Mouse (Mus musculus): ENCODE data around the gene Cpa1. TPM values are rescaled to one million over a fixed set of nuclear protein-coding genes. Genes with fewer than 3 reads are reported as not detected.

Gene Cpa1
- polyA plus RNA-seq, 1 experiment from 2014 or later, result not detected

DNA sequence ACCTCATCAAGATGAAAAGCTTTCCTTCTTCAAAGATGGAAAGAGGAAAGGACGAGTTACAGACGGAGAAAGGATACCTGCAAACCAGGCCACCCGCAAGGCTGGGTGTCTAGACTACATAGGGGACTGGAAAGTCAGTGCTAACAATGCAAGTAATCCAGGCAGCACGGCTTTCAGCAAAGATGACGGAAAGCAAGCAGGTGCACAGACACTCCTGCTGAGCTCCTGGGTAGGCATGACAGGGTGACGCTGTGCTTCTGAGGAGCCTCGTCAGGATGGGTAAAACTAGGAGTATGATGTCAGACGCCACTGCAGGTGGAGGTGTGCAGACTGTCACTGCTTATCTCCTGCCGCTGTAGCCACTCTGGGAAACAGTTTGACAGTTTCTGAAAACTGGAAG, 38.6 kb downstream of the Cpa1 start:
- Histone ChIP-seq H3K4me2 (no peak overlapping the region), H3K27me3 (no peaks in the 10 kb centered on the region), H3K36me3 (replicated peaks) (no peaks in the 10 kb centered on the region), H3K4me1 (peaks cover 62% of the 10 kb centered on the region), H3K27ac (peak overlapping the region; percentile 37; the same call in 1 of the 2 replicates), H3K9ac (0 out of 2 replicates have a peak overlapping the region, but pooled peaks have one; percentile 17), H3K9me3 (no peaks in the 10 kb centered on the region), H3K4me3 (replicated peaks) (no peak overlapping the region)
- ATAC-seq (ENCODE audit: low FRiP score), result no peak
- WGBS, result 67% methylated on average over 9 of the region's 9 CpGs

DNA sequence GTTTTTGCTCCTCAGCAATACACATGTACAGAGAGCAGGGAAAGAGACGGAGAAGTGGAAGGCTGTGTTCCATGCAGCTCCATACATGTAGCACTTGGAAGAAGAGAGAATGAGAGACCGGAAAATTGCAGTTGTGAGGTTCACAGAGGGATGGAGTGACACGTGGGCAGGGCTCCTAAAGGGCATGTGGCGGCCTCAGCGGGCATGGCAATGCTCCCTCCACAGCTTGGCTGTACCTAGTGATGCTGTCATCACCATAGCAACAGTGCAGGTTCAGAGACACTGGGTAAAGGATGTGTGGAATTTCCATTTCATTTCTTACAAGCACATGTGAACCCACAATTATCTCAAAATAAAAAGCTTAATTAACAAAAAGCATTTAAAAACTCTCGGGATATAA, 39.5 kb downstream of the Cpa1 start:
- H3K9me3 ChIP-seq, result no peaks in the 10 kb centered on the region
- ATAC-seq (ENCODE audit: low FRiP score), result 0 out of 2 replicates have a peak, but pooled peaks have one; percentile 69
- H3K27ac ChIP-seq, result peak overlapping the region; percentile 68
- 56% methylated on average over 6 of the region's 6 CpGs for WGBS
- H3K4me3 ChIP-seq (replicated peaks), result no peak overlapping the region
- H3K9ac ChIP-seq, result peak overlapping the region; percentile 38; the same call in 1 of the 2 replicates
- H3K4me1 ChIP-seq, result peaks cover 62% of the 10 kb centered on the region
- no peaks in the 10 kb centered on the region for H3K27me3 ChIP-seq
- H3K4me2 ChIP-seq, result no peak overlapping the region
- H3K36me3 ChIP-seq (replicated peaks), result no peaks in the 10 kb centered on the region

DNA sequence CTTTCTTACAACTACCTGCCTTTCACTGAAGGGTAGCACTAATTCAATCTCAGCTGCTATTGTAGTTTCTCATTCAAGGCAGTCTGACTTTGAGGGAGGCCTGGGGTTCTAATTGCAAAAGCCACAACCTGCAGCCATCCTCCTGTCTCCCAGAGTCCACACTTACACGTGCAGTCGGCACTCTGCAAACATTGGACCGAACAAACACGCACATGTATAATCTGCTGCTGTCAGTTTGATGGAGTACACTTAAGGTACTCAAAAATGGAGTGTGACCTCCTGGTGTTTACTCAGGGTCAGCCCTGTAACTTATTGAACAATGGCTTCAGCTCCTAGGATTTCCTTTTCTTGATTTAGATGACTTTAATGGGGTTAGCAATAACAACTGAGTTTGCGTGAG, 40.5 kb downstream of the Cpa1 start:
- Histone ChIP-seq H3K9ac (no peak overlapping the region), H3K27me3 (no peaks in the 10 kb centered on the region), H3K4me3 (replicated peaks) (no peak overlapping the region), H3K4me1 (peaks cover 52% of the 10 kb centered on the region), H3K9me3 (no peaks in the 10 kb centered on the region), H3K27ac (0 out of 2 replicates have a peak overlapping the region, but pooled peaks have one; percentile 11), H3K36me3 (replicated peaks) (no peaks in the 10 kb centered on the region), H3K4me2 (no peak overlapping the region)
- no peak for ATAC-seq (ENCODE audit: low FRiP score)
- WGBS, result 51% methylated on average over 5 of the region's 5 CpGs

DNA sequence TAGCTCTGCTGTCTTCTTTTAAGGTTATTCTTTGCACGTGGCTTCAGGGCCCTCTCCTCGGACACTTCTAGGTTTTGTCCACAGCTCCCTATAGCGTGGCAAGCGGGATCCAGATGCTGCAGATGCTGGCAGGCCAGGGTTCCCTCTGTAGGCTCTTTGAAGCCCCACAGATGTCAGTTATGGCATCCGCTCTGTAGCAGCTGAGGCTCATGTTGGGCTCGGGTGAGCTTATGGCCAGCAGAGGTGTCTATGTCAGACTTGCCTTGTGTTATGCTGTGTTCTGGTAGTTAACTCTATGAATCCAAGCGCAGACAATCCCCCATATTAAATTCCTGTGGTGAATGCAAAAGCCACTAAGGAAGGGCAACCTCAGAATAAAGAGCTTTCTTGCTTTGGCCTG, 41.4 kb downstream of the Cpa1 start:
- Histone ChIP-seq H3K4me1 (peaks cover 43% of the 10 kb centered on the region), H3K27ac (no peak overlapping the region), H3K27me3 (no peaks in the 10 kb centered on the region), H3K36me3 (replicated peaks) (no peaks in the 10 kb centered on the region), H3K4me2 (no peak overlapping the region), H3K9me3 (no peaks in the 10 kb centered on the region), H3K4me3 (replicated peaks) (no peak overlapping the region), H3K9ac (no peak overlapping the region)
- 83% methylated on average over 7 of the region's 7 CpGs for WGBS
- no peak for ATAC-seq (ENCODE audit: low FRiP score)

DNA sequence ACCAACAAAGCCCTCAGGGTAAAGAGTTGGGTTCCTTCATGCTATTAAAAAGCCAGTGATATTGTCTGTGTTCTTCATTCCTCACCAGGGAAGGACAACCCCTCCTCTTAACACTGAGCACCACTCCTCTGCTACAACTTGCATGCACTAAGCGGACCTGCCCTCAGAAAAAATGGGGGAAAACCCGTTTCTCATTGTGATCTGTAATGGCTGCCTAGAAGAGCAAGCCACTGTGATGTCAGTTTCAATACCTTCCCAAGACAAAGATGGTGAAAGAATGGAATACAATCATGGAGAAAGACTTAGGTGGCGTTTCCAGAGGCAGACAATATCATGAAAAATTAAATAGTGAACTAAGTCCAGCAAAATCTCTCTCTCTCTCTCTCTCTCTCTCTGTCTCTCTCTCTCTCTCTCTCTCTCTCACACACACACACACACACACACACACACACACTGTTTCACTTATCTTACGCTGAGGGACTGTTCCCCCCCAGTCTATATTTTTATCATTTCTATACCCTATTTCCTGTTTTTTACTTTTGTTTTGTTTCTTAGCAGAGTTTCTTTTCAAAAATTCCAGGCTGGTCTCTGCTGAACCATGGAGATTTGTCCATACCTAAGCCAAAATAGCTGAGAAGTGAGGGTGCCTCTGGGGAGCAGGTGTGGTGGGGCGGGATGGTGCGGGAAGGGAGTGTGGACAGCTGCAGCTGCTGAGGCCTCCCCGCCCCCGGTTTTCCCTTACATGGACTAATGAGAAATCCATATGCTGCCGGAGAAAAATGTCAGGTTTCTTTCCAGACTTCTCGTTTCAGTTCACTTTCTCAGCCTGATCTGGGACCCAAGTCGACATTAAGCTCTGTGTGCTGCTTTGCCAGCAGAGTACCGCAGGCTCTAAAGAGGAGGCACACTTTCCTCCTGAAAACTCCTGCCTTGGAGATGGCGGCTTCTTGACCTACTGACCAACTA, 43.2 kb downstream of the Cpa1 start:
- Histone ChIP-seq H3K4me1 (peaks cover 29% of the 10 kb centered on the region), H3K4me3 (replicated peaks) (no peak overlapping the region), H3K27me3 (no peaks in the 10 kb centered on the region), H3K9ac (no peak overlapping the region), H3K4me2 (no peak overlapping the region), H3K27ac (peak overlapping the region; percentile 74), H3K9me3 (no peaks in the 10 kb centered on the region), H3K36me3 (replicated peaks) (no peaks in the 10 kb centered on the region)
- ATAC-seq (ENCODE audit: low FRiP score), result no peak
- WGBS, result 63% methylated on average over 13 of the region's 13 CpGs

DNA sequence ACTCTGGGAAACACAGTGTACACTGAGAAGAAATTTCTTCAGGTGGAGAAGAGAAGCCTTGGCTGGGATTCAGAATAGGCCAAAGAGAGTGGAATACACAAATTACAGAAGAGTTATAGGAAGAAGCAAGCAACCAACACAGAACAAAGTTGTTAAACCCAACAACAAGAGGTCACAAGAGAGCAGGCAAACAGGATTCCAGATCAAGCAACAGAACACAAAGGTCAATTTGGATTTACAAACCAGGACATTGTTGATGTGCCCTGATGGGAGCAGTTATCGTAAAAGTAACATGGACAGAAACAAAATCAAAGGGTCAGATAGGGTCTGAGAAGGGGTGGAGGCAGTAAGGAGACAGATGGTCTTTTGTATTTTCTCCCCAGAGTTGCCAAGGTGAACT, 45.6 kb downstream of the Cpa1 start:
- H3K4me3 ChIP-seq (replicated peaks), result no peak overlapping the region
- H3K36me3 ChIP-seq (replicated peaks), result no peaks in the 10 kb centered on the region
- no peaks in the 10 kb centered on the region for H3K9me3 ChIP-seq
- peaks cover 14% of the 10 kb centered on the region for H3K4me1 ChIP-seq
- no peaks in the 10 kb centered on the region for H3K27me3 ChIP-seq
- no peak overlapping the region for H3K4me2 ChIP-seq
- H3K9ac ChIP-seq, result no peak overlapping the region
- no peak overlapping the region for H3K27ac ChIP-seq
- ATAC-seq (ENCODE audit: low FRiP score), result no peak
- WGBS, result 80% methylated on average over 1 of the region's 1 CpGs

DNA sequence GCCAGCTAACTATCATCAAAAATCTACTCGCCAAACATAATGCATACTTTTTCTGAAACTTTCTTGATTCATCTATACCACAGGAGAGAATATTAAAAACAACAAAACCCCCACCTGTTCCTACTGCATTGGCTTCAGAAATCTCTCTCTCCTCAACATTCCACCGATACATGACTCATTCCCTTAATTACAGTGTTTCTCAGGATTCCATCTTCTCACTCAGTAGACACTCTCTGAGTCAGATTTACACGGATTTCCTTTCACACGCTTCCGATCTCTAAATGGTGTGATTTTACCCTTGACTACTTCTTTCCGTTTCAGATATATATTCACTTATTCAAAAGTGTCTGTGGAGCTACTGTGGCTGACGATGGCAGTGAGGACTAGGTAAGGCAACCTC, 48.2 kb downstream of the Cpa1 start:
- peaks cover 11% of the 10 kb centered on the region for H3K4me1 ChIP-seq
- H3K36me3 ChIP-seq (replicated peaks), result no peaks in the 10 kb centered on the region
- H3K4me3 ChIP-seq (replicated peaks), result no peak overlapping the region
- H3K27me3 ChIP-seq, result no peaks in the 10 kb centered on the region
- WGBS, result 91% methylated on average over 7 of the region's 7 CpGs
- no peak overlapping the region for H3K27ac ChIP-seq
- no peak for ATAC-seq (ENCODE audit: low FRiP score)
- H3K9ac ChIP-seq, result no peak overlapping the region
- H3K4me2 ChIP-seq, result no peak overlapping the region
- H3K9me3 ChIP-seq, result no peaks in the 10 kb centered on the region

DNA sequence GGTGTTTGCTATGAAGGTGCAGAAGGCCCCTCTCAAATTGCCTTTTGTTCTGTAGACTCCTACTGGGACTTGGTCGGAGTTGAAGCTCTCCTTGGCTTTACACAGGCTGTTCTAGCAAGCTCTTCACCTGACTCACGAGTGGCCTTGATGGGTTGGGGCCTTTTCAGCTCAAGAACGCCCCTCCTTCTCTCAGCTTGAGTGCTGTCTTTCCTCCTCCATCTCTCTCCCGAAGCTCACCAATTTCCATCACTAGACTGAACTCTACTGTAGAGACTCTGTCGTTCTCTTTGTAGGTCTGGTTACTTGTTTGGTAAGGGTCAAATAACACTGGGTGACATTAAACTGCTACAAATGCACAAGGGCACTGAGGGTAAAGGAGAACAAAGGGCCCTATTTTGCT, 53.8 kb downstream of the Cpa1 start:
- peak overlapping the region; percentile 61 for H3K9ac ChIP-seq
- peak overlapping the region; percentile 96 for H3K27ac ChIP-seq
- whole genome bisulfite sequencing, result 80% methylated on average over 5 of the region's 5 CpGs
- peak overlapping the region; percentile 56 for H3K4me3 ChIP-seq (replicated peaks)
- H3K9me3 ChIP-seq, result no peaks in the 10 kb centered on the region
- H3K36me3 ChIP-seq (replicated peaks), result no peaks in the 10 kb centered on the region
- ATAC-seq (ENCODE audit: low FRiP score), result no peak
- peaks cover 18% of the 10 kb centered on the region for H3K4me1 ChIP-seq
- H3K27me3 ChIP-seq, result no peaks in the 10 kb centered on the region
- peak overlapping the region; percentile 63 for H3K4me2 ChIP-seq

DNA sequence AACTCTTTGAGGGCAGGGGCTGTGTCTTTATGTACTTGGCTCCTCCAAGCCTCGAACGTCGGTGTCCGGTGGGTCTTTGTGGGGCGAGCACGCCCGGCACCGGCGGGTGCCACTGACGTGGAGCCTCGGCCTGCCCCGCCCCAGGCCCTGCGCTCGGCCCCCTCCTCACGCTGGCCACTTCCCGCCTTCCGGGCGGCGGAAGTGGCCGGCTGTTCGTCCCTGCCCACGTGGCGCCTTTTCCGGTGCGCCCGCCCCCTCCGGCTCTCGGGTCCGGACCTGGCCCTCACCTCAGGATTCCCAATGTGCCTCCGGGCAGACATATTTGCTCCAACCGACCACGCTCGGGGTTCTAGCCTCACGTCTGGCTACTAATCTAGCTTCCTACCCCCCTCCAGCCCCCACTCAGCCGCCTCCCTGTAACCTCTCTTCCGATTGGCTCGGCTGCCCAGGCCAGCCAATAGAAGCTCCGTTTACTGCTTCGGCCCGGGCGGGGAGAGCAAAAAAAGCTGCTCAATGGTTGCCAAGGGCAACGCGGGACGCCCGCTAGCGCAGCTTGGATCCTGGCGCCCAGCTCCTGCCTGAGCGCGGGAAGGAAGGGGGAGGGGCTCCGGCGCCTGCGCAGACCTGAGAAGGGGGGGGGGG, 54.5 kb downstream of the Cpa1 start, which contains the start of gene Cep41:
TSS of gene Cep41 (minus strand) at position 400 of the 642 bp plus-strand sequence.
- Histone ChIP-seq H3K4me1 (peaks cover 19% of the 10 kb centered on the region), H3K9ac (peak within 1 kb of the TSS; percentile 61), H3K4me3 (replicated peaks) (peak within 1 kb of the TSS; percentile 56), H3K36me3 (replicated peaks) (no peaks in the 10 kb centered on the region), H3K27ac (peak within 1 kb of the TSS; percentile 96), H3K9me3 (no peaks in the 10 kb centered on the region), H3K4me2 (peak within 1 kb of the TSS; percentile 63), H3K27me3 (no peaks in the 10 kb centered on the region)
- peak; percentile 97 for ATAC-seq (ENCODE audit: low FRiP score)
- 0% methylated on average over 48 of the region's 52 CpGs for WGBS

DNA sequence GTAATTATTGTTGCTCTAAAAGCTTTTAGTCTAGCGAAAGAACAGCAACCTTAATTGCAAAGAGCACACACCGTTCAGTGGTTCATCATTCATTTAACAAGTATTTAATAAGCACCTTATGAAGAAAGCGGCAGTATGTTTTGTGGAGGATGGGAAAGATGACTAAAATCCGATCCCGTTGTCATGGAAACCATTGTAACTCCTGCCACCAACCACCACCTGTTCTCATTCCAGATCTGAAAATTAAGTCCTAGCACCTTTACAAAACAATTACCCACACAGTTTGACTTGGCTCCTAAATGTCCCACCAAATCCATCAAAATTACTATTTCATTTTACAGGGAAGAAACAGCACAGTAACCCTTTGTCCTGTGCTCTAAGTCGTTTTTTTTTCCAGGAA, 55.2 kb downstream of the Cpa1 start:
- Histone ChIP-seq H3K4me2 (peak overlapping the region; percentile 45), H3K9ac (no peak overlapping the region; the same call in 1 of the 2 replicates), H3K9me3 (no peaks in the 10 kb centered on the region), H3K36me3 (replicated peaks) (no peaks in the 10 kb centered on the region), H3K4me1 (peaks cover 19% of the 10 kb centered on the region), H3K27me3 (no peaks in the 10 kb centered on the region), H3K4me3 (replicated peaks) (peak overlapping the region; percentile 56; the same call in 1 of the 2 replicates), H3K27ac (peak overlapping the region; percentile 96)
- 21% methylated on average over 6 of the region's 6 CpGs for whole genome bisulfite sequencing
- peak; percentile 12; the same call in 1 of the 2 replicates for ATAC-seq (ENCODE audit: low FRiP score)

Data from forebrain, embryonic 12.5 days (tissue).